Mouse (Mus musculus) heart, postnatal 25 days (tissue): ENCODE results near the gene Dennd2c. TPM values are rescaled to one million over a fixed set of nuclear protein-coding genes. Genes with fewer than 3 reads are reported as not detected.
"Not testable (repeated sequence)": the region's sequence is repeated elsewhere in the genome, so short reads cannot be mapped to it uniquely, and the experiment has no call there.

Source experiments
- DNase-seq: peaks from one replicate; pipeline ENCODE4 v3.0.0; 2022; ENCODE audit warnings: low spot score
- intact Hi-C: fragments of 180-260 bp; cut with DNase I; formaldehyde crosslinking; loops from one replicate; pipeline ENCODE4 v1.15.1; 2025
- total RNA-seq, 2 experiments: library from RNA; stranded (reverse); gene quantifications; 2 replicates each; pipeline ENCODE4 v1.2.3; 2021

Dennd2c gene
- total RNA-seq, 2 experiments from 2014 or later = 2.0 to 2.5 TPM

DNA sequence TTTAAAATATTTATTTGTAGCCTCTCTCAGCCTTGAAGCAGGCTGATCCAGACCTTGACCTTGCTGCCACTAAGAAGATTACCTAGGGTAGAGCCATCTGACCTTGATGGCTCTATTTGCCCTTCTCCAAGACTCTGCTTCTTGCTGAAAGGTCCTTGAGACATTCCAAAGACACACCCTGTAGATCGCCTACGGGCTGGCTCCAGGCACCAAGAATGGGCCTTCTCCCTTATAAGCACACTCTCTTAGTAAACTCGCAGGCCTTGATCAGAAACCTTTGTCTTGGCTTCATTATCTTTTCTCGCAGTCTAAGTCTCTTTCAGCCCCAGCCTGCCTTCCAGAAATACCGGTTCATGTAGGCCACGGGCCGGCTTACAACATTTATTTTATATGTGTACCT is 98.7 kb downstream of the Dennd2c start:
- DNase-seq, intact Hi-C loops: not testable (repeated sequence)

DNA sequence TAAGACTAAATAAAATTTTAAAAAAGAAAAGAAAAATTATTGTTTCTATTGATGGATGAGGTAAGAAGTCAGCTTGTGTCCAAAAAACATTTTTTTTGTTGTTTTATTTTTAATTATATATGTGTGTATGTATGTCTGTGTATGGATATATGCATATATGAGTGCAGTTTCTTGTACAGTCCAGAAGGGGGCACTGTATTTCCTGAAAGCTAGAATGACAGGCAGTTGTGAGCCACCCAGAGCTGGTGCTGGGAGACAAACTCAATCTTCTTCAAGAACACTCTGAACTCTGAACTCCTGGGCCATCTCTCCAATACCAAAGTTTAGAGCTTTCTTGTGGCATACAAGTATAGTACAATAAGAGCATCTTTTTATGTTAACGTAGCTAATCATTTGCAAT is 101.2 kb downstream of the Dennd2c start:
- intact Hi-C loops = no loop called here
- no peak for DNase-seq

DNA sequence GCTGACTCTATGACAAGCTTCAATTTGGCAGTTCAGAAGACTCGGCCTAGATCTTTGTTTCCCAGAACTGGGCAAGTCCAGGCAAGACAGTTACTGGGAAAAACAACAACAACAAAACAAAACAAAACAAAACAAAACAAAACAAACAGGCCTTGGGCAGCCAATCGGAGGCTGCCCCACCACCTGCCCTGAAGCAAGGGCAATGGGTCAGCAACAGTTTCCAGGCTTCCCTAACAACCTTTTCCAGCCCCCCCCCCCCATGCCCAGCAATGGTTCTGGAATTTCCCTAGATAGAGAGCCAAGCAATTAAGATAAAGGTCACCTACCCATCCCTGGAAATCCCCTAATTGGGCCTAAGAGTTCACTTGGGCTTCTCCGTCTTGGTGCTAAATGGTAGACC is 102.0 kb downstream of the Dennd2c start:
- intact Hi-C loops = no loop called here
- DNase-seq = no peak

DNA sequence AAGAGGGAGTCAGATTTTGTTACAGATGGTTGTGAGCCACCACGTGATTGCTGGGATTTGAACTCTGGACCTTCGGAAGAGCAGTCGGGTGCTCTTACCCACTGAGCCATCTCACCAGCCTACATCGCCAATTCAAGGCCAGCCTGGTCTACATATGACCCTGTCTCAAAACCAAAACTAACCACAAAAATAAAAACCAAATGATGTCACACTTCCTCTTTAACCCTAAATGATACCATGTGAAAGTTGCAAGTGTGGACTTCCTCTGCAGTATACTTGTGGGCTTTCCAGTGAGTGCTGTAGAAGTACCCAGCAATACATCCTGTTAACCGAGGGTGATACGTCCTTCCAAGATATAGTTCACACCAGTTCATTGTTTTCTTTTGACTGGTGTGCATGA is 104.0 kb downstream of the Dennd2c start:
- intact Hi-C loops = no loop called here
- DNase-seq = no peak

DNA sequence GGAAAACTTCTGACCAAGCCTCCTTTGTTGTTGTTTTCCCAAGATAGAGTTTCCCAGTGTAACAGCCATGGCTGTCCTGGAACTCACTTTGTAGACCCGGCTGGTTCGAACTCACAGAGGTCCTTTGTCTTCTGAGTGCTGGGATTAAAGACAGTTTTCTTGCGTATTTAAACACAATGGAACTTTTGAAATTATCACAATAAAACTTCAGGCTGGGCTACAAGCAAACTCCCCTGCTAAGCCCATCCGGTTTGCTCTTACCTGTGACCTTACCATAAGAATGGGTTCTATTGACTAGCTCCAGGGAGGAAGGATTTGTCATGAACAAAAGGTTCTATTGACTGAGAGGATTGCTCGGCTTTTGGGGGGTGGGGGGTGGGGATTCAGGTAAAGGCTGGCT is 105.3 kb downstream of the Dennd2c start:
- no peak for DNase-seq
- intact Hi-C loops = no loop called here

DNA sequence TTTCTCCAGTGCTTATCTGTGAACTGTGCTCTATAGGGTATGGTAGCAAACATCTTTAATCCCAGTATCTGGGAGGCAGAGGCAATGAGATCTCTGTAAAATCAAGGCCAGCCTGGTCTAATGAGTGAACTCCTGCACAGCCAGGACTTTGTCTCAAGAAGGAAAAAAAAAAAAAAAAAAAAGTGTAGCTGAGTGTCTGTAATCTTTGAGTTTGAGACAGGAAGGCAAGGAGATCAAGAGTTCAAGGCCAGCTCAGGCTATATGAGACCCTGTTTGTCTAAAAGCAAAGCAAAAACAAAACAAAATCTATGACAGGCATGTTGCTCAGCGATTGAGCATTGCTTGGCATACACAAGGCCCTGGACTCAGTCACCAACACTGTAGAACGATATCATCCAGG is 105.8 kb downstream of the Dennd2c start:
- intact Hi-C loops = no loop called here
- no peak for DNase-seq

DNA sequence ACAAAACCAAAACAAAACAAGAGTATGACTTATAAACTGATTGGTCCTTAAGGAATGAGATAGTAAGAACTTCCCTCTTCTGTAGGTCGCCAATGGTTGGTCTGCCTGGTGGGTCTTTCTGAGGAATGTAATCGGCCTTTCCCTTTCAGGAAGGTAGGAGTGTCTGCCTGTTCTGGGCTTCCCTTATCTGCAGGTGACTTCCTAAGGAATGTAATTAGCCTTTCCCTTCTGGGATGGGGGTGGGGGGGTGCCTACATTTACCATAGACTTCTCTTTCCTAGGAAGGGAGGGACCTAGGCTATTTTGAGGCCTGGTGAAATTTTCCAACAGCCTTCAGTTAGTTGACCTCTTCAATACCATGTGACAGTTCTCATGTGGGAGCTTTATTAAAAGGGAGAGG is 108.7 kb downstream of the Dennd2c start:
- intact Hi-C loops = no loop called here

DNA sequence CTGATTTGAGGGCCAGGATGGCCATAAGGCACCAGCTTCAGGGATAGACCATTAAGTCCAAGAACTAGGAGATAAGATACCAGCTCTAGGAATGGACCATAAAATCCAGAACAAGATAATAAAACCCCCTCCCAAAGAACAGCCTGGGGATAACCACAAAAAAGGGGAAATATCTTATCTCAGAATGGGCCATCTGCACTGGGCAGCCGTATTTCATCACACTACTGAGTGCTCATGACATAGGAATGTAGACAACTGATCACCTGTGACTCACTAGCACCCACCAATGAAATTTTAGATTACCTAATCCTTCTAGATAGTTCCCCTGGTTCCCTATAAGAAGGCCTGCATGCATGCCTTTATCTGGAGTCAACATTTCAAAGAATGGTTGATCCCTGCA is 109.7 kb downstream of the Dennd2c start:
- intact Hi-C loops = no loop called here
- DNase-seq = no peak

More for the DNA sequence above, 108.7 kb downstream of the Dennd2c start:
- no peak for DNase-seq

DNA sequence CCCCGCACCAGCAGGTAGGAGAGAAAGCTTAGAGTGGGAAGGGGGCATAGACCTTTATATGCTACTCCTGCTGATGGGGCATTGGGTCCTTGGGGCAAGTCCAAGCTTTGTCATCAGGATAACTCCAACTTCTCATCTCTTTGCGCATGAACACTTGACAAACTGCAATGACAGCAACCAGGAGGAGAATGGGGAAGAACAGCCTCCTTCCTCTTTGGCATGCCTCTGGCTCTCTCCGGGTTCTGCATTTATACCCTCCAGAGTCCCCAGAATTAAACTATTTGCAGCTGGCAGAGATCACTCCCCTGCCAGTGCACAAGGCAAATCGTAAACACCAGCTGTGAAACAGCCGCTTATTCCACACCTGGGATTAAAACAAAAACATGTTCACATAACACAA is 111.1 kb downstream of the Dennd2c start:
- intact Hi-C loops = no loop called here
- no peak for DNase-seq

DNA sequence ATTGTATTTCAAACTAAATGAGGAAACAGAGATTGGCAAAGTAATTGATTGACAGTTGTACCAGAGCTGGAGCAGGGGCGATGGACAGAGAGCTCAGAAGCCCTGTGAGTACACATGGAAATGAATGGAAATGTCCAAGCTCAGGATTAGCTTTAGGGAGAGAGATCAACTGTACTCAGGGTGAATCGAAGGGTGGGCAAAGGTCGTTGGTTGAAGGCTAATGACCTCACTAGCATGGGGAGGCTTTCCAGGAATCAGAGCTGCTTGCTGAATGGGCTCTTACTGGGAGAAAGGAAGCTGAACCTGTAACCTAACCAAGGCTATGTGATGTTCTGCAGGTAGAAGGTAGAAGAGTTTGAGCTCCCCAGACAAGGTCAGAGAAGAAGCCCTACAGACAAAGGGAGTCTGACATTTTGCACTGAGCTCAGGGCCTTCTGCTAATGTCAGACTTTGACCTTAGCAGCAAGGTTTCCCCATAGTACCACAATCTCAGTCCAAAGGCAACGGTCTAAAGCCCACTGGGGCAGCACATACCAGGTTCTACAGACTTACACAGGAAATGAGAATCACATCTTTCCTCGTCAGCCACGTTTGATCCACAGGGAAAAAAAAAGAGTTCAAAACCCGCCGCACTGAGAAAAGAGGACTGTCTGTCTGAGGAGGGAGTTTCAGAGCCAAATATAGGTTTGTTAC is 112.3 kb downstream of the Dennd2c start:
- intact Hi-C loops = no loop called here
- DNase-seq = no peak

DNA sequence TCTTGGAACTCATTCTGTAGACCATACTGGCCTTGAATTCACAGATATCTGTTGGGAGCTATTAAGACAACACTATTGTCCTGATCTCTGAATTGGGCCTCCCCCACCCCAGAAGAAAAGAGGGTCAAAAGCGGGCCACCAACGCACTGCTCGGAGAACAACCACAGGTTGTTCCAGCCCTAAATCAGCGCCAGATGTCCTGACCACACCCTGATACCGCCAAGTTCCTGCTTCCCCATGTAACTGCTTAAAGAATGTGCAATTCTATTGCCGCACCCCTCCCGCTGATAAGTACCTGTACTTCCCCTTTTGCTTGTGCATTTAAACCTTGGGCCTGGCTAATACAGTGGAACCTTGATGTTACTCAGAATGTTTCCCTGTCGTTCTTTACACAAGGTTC is 113.0 kb downstream of the Dennd2c start:
- DNase-seq, intact Hi-C loops: not testable (repeated sequence)

Other genes starting within 250 kb of the Dennd2c start
- not detected for gene Sycp1, start 166.5 kb upstream of the Dennd2c start, total RNA-seq
- not detected for gene Nr1h5, start 138.5 kb upstream of the Dennd2c start, total RNA-seq
- gene Sike1, start 106.9 kb upstream of the Dennd2c start, total RNA-seq = 10 to 100 TPM; 78.0 to 89.5 TPM
- 100 to 1,000 TPM; 488 to 535 TPM for gene Csde1, start 82.2 kb upstream of the Dennd2c start, total RNA-seq
- 10 to 100 TPM; 54.0 to 57.1 TPM for gene Nras, start 44.3 kb upstream of the Dennd2c start, total RNA-seq
- not detected for gene Ampd1, start 28.6 kb upstream of the Dennd2c start, total RNA-seq
- 10 to 100 TPM; 49.4 to 49.6 TPM for gene Bcas2, start 69.1 kb downstream of the Dennd2c start, total RNA-seq
- gene Trim33, start 176.7 kb downstream of the Dennd2c start, total RNA-seq = 10 to 100 TPM; 13.8 to 15.6 TPM